Mouse (Mus musculus) cerebellum, adult 2 months (tissue): ENCODE data around the gene Cdk17.
A peak's percentile ranks its signal among the peaks of the same experiment; 100 is the strongest.

Experiments used
- CTCF ChIP-seq: fragments of 200-500 bp; IDR thresholded peaks from 2 replicates; pipeline ENCODE4 v1.5.1; 2011; ENCODE audit warnings: low read depth, mild to moderate bottlenecking, control low read depth, low read length, moderate library complexity, borderline replicate concordance; ENCODE audit not compliant: insufficient read depth
- POLR2A ChIP-seq: fragments of 200-500 bp; IDR thresholded peaks from 2 replicates; pipeline ENCODE4 v1.6.1; 2011; ENCODE audit warnings: low read length, control low read depth, borderline replicate concordance; ENCODE audit not compliant: insufficient read depth

- no peak for TF ChIP-seq POLR2A
- peak; percentile 37; the same call in 1 of the 2 replicates for TF ChIP-seq CTCF
Measured at GRCm38 (mm10) chr10:93283258-93283657, 122.6 kb downstream of the Cdk17 start.
